Mouse (Mus musculus) liver, postnatal 0 days (tissue): ENCODE measurements at regions not wholly inside any gene's neighbourhood (a gene's known extent, or its start where the extent isn't known, plus 50 kb on each side); places are given as distances from the start of the nearest gene placed in this dataset.

Experiments used
- CTCF ChIP-seq: sonication (generic); IDR thresholded peaks from 2 replicates; pipeline ENCODE4 v1.5.1; 2016; ENCODE audit warnings: antibody characterized with exemption, low read depth
- EP300 ChIP-seq: IDR thresholded peaks from 2 replicates; pipeline ENCODE4 v1.6.1; 2016; ENCODE audit warnings: antibody characterized with exemption, low read depth, mild to moderate bottlenecking

GRCm38 (mm10) chrX:169439546-169439945 is 119.4 kb upstream of the Hccs start:
- TF ChIP-seq CTCF (no peak), EP300 (no peak)
